Mouse (Mus musculus) liver, embryonic 14.5 days (tissue): Measurements from ENCODE around the gene Troap.

Source experiments
- CTCF ChIP-seq: IDR thresholded peaks from 2 replicates; pipeline ENCODE4 v1.5.1; 2016; ENCODE audit warnings: antibody characterized with exemption, low read depth, control low read depth
- EP300 ChIP-seq: IDR thresholded peaks from 2 replicates; pipeline ENCODE4 v1.6.1; 2016; ENCODE audit warnings: antibody characterized with exemption, low read depth

DNA sequence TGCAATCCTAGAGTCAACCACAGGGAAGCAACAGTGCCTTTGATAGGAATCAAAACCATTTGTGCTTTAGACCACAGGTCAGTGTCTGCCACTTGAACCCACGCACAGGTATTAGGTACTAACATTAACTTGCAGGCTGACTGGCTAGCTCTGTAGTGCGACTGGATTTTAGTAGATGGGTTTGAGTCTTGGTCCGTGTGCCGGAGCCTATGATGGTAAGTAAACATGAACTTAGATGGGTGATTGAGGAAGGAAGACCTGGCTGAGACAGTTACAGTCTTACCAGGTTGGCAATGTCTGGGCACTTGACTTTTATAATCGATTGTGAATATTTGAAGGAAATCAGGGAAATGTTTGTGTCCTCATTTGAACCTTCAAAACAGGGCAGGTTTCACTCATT lies 35.6 kb upstream of the Troap start:
- no peak for TF ChIP-seq CTCF
- no peak for TF ChIP-seq EP300
